Mouse (Mus musculus) lung, adult 2 months (tissue): Measurements from ENCODE around the gene Abcd3. TPM values are rescaled to one million over a fixed set of nuclear protein-coding genes. Genes with fewer than 3 reads are reported as not detected.

Source experiments
- DNase-seq: peaks from one replicate; pipeline ENCODE4 v3.0.0; 2022
- H3K4me1 ChIP-seq: fragments of 200-500 bp; 2 replicates; pipeline ENCODE4 v1.6.1; 2011; ENCODE audit warnings: low read length; ENCODE audit not compliant: control insufficient read depth, insufficient read depth
- H3K4me3 ChIP-seq: fragments of 200-500 bp; replicated peaks from 2 replicates; pipeline ENCODE3; 2011; ENCODE audit warnings: low read depth, mild to moderate bottlenecking, control low read depth, low read length; ENCODE audit errors: extremely low read depth
- CTCF ChIP-seq: fragments of 200-500 bp; IDR thresholded peaks from 2 replicates; pipeline ENCODE4 v1.5.1; 2011; ENCODE audit warnings: mild to moderate bottlenecking, low read length, control low read depth; ENCODE audit not compliant: insufficient read depth
- POLR2A ChIP-seq: fragments of 200-500 bp; IDR thresholded peaks from 2 replicates; pipeline ENCODE4 v1.6.1; 2011; ENCODE audit warnings: low read depth, mild to moderate bottlenecking, control low read depth, low read length, borderline replicate concordance; ENCODE audit errors: extremely low read depth
- WGBS: fragments of 180-500 bp; shearing (Covaris S2); methylation state at CpG from one replicate; pipeline ENCODE4 v1.1.7; 2018; 5-methylcytosine and 5-hydroxymethylcytosine counted together
- polyA plus RNA-seq: library from polyadenylated mRNA; depleted of rRNA; stranded (reverse); fragments of >200 nt; gene quantifications from 2 replicates; pipeline ENCODE4 v1.2.3, GENCODE M21; 2012

Abcd3 gene
- polyA plus RNA-seq, 1 experiment = 18.2 TPM

GRCm38 (mm10) chr3:121843254-121843653 is 28.2 kb upstream of the Abcd3 start:
- H3K4me3 ChIP-seq = no peak overlapping the region
- 86% methylated on average over 5 of the region's 5 CpGs for WGBS
- no peak for TF ChIP-seq POLR2A
- no peak for TF ChIP-seq CTCF
- no peak for DNase-seq
- H3K4me1 ChIP-seq = 0 out of 2 replicates have a peak, but pooled peaks cover 2% of the 10 kb centered on the region

GRCm38 (mm10) chr3:121842306-121842860 is 27.3 kb upstream of the Abcd3 start:
- 0 out of 2 replicates have a peak, but pooled peaks cover 1% of the 10 kb centered on the region for H3K4me1 ChIP-seq
- 47% methylated on average over 7 of the region's 7 CpGs for WGBS
- H3K4me3 ChIP-seq = no peak overlapping the region
- TF ChIP-seq POLR2A = no peak
- DNase-seq = no peak

- no peak for TF ChIP-seq CTCF
- no peak for TF ChIP-seq POLR2A
- no peak overlapping the region for H3K4me3 ChIP-seq
- DNase-seq = no peak
- WGBS = 52% methylated on average over 9 of the region's 9 CpGs
- H3K4me1 ChIP-seq = no peaks in the 10 kb centered on the region
Measured at GRCm38 (mm10) chr3:121841412-121842014, 26.4 kb upstream of the Abcd3 start.

DNA sequence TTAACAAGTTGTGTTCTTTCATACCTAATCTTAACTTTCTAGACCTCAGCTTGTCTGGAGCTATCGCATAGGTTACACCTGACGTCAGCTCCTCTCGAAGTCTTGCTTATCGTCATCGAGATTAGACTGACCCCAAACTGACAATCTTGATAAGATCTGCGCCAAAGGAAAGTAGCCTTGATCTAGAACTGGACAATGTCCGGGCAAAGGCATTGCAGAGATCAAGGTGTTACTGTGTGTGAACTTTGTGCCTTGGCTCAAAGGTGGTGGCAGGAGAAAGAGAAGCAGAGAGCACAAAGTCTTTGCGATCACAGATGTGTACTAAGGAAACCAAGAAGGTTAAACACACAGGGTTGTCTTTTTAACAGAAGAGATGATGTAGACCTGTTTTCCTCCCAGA is 25.2 kb upstream of the Abcd3 start:
- TF ChIP-seq CTCF = no peak
- no peak for TF ChIP-seq POLR2A
- WGBS = 82% methylated on average over 8 of the region's 8 CpGs
- no peak for DNase-seq

GRCm38 (mm10) chr3:121834732-121835131 is 19.6 kb upstream of the Abcd3 start:
- Histone ChIP-seq H3K4me1 (no peaks in the 10 kb centered on the region), H3K4me3 (no peak overlapping the region)
- 76% methylated on average over 2 of the region's 2 CpGs for WGBS
- TF ChIP-seq POLR2A = no peak
- no peak for TF ChIP-seq CTCF
- no peak for DNase-seq

More for the DNA sequence above, 25.2 kb upstream of the Abcd3 start:
- Histone ChIP-seq H3K4me1 (no peaks in the 10 kb centered on the region), H3K4me3 (no peak overlapping the region)

- H3K4me1 ChIP-seq = no peaks in the 10 kb centered on the region
- 80% methylated on average over 4 of the region's 4 CpGs for WGBS
- no peak overlapping the region for H3K4me3 ChIP-seq
- no peak for DNase-seq
- TF ChIP-seq CTCF (no peak), POLR2A (no peak)
Measured at GRCm38 (mm10) chr3:121834250-121834649, 19.1 kb upstream of the Abcd3 start.

DNA sequence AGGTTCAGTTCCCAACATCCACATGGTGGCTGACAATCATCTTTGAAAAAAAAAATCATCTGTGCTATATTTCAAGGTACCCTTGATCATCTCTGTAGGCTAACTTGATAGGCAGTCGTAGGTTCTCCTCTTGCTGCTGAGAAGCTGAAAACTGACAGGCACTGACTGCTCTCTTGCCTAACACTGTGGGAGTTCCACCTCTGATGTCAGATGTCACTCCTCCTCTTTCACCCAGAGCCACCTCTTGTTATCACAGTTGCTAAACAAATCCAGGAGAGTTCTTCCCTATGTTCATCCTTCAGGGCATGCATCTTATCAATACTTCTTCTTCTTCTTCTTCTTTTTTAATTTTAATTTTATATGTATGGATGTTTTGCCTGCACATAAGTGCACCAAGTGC is 10.0 kb upstream of the Abcd3 start:
- TF ChIP-seq CTCF = no peak
- no peak for TF ChIP-seq POLR2A
- 83% methylated on average over 1 of the region's 1 CpGs for WGBS
- no peaks in the 10 kb centered on the region for H3K4me1 ChIP-seq
- H3K4me3 ChIP-seq = no peak overlapping the region
- DNase-seq = no peak

GRCm38 (mm10) chr3:121824319-121824718 is 9.2 kb upstream of the Abcd3 start:
- no peak for DNase-seq
- WGBS = 98% methylated on average over 1 of the region's 1 CpGs

DNA sequence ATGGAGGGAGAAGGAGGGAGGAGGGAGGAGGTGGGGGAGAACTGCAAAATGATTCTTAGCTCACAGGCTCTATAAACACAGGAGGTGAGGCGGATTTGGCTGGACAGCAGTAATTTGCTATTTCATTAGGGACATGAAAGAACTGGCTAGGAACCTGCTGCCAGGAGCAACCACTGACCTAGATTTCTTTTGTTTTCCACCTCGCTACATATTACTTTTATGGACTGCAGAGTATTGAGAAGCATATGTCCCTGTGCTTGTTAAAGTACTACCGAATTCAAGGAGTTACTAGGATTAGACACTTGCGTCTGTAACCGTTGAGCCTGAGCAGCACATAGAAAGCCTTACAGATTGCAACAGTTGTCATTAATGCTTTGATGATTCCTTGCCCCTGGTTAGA is 7.5 kb upstream of the Abcd3 start:
- no peaks in the 10 kb centered on the region for H3K4me1 ChIP-seq
- TF ChIP-seq CTCF (no peak), POLR2A (no peak)
- DNase-seq = no peak
- no peak overlapping the region for H3K4me3 ChIP-seq
- WGBS = 79% methylated on average over 5 of the region's 5 CpGs

More at GRCm38 (mm10) chr3:121824319-121824718, 9.2 kb upstream of the Abcd3 start:
- H3K4me1 ChIP-seq = no peaks in the 10 kb centered on the region
- no peak overlapping the region for H3K4me3 ChIP-seq
- no peak for TF ChIP-seq POLR2A

DNA sequence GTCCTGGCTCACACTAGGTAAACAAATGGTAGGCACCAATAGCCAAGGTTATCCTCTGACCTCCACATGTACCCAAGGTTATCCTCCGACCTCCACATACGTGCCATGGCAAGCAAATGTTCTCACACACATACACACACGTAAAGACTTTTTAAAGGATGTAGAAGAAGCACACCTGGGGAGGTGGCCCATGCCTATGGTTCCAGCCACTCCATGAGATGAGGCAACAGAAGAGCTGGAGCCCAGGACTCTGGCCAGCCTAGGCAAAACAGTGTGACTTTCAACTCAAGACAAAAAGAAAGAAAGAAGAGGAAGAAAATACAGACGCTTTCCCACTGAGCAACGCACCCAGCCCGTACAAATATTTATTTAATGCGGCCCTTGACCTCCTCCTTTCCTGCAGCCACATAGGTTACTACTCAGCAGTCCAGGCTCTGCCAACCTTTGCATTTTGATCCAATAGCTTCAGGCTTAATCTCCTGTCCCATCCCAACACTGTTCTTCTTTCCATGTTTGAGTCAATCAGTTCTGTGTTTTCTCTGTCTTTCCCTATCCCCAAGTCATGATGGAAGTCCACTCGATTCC is 6.5 kb upstream of the Abcd3 start:
- WGBS = 57% methylated on average over 8 of the region's 8 CpGs

More for the DNA sequence above, 6.5 kb upstream of the Abcd3 start:
- no peak overlapping the region for H3K4me3 ChIP-seq
- TF ChIP-seq POLR2A (no peak), CTCF (no peak)
- no peaks in the 10 kb centered on the region for H3K4me1 ChIP-seq
- DNase-seq = no peak
